Mouse (Mus musculus) limb, embryonic 11.5 days (tissue): ENCODE data around the gene Pkd1l1. TPM values are rescaled to one million over a fixed set of nuclear protein-coding genes. Genes with fewer than 3 reads are reported as not detected.

Experiments used
- ATAC-seq: fragments of 200-750 bp; cut with Nextera tagmentation; 2 replicates; pipeline ENCODE4 v1.8.0; 2017; ENCODE audit warnings: low read depth; ENCODE audit not compliant: insufficient number of reproducible peaks, low FRiP score, low TSS enrichment
- DNase-seq: peaks from one replicate; pipeline ENCODE4 v3.0.0-alpha.2; 2015; ENCODE audit warnings: low spot score
- H3K27ac ChIP-seq: fragments of 300-500 bp; sonication (generic); replicated peaks from 2 replicates; pipeline ENCODE4 v1.5.1; 2014; ENCODE audit warnings: low read depth, mild to moderate bottlenecking, low read length
- H3K27me3 ChIP-seq: fragments of 300-500 bp; sonication (generic); 2 replicates; pipeline ENCODE4 v1.6.1; 2014; ENCODE audit warnings: mild to moderate bottlenecking, low read length, mixed read lengths; ENCODE audit not compliant: control insufficient read depth, insufficient read depth
- H3K36me3 ChIP-seq: fragments of 300-500 bp; sonication (generic); 2 replicates; pipeline ENCODE4 v1.6.1; 2014; ENCODE audit warnings: mild to moderate bottlenecking, low read length, moderate library complexity, mixed read lengths; ENCODE audit not compliant: control insufficient read depth, insufficient read depth
- H3K4me1 ChIP-seq: fragments of 300-500 bp; sonication (generic); 2 replicates; pipeline ENCODE4 v1.6.1; 2014; ENCODE audit warnings: low read length, mixed read lengths; ENCODE audit not compliant: control insufficient read depth, insufficient read depth
- H3K4me2 ChIP-seq: fragments of 300-500 bp; sonication (generic); 2 replicates; pipeline ENCODE4 v1.6.1; 2014; ENCODE audit warnings: low read depth, mild to moderate bottlenecking, moderate library complexity; ENCODE audit not compliant: severe bottlenecking
- H3K4me3 ChIP-seq: fragments of 300-500 bp; sonication (generic); 2 replicates; pipeline ENCODE4 v1.5.1; 2014; ENCODE audit warnings: low read depth, low read length
- H3K9ac ChIP-seq: fragments of 300-500 bp; sonication (generic); 2 replicates; pipeline ENCODE4 v1.6.1; 2014; ENCODE audit warnings: mild to moderate bottlenecking, low read length
- H3K9me3 ChIP-seq: fragments of 300-500 bp; sonication (generic); 2 replicates; pipeline ENCODE4 v1.6.1; 2016; ENCODE audit warnings: low read length; ENCODE audit not compliant: control insufficient read depth
- whole genome bisulfite sequencing: fragments of 180-500 bp; shearing (Covaris S2); extraction: QIAGEN DNeasy Blood & Tissue Kit; methylation state at CpG from one replicate; pipeline ENCODE4 v1.1.7; 2014; 5-methylcytosine and 5-hydroxymethylcytosine counted together
- polyA plus RNA-seq: library from polyadenylated mRNA; unstranded; fragments of >200 nt; fragmentation: Nextera tagmentation; extraction: Ambion mirVana; gene quantifications from 2 replicates; pipeline ENCODE4 v1.2.1, GENCODE M21; 2014

The Pkd1l1 gene
- polyA plus RNA-seq, 1 experiment from 2014 or later: 0.03 TPM

- Histone ChIP-seq H3K36me3 (no peaks in the 10 kb centered on the region), H3K9ac (no peak overlapping the region), H3K4me2 (no peak overlapping the region), H3K27me3 (no peaks in the 10 kb centered on the region), H3K4me1 (no peaks in the 10 kb centered on the region), H3K4me3 (no peak overlapping the region), H3K9me3 (no peaks in the 10 kb centered on the region), H3K27ac (no peak overlapping the region)
- DNase-seq: no peak
- peak; percentile 28; the same call in 1 of the 2 replicates for ATAC-seq
- WGBS: 69% methylated on average over 3 of the region's 3 CpGs
Observed at GRCm38 (mm10) chr11:8859041-8859440, 114.0 kb downstream of the Pkd1l1 start.

- no peak for ATAC-seq
- Histone ChIP-seq H3K27me3 (no peaks in the 10 kb centered on the region), H3K9me3 (no peaks in the 10 kb centered on the region), H3K9ac (no peak overlapping the region), H3K4me3 (no peak overlapping the region), H3K36me3 (no peaks in the 10 kb centered on the region), H3K4me1 (no peaks in the 10 kb centered on the region), H3K27ac (no peak overlapping the region), H3K4me2 (no peak overlapping the region)
- no peak for DNase-seq
- WGBS: 65% methylated on average over 5 of the region's 5 CpGs
Observed at GRCm38 (mm10) chr11:8856125-8856524, 116.9 kb downstream of the Pkd1l1 start.

GRCm38 (mm10) chr11:8848049-8848448 is 125.0 kb downstream of the Pkd1l1 start:
- Histone ChIP-seq H3K27ac (no peak overlapping the region), H3K36me3 (no peaks in the 10 kb centered on the region), H3K27me3 (no peaks in the 10 kb centered on the region), H3K4me1 (no peaks in the 10 kb centered on the region), H3K4me3 (no peak overlapping the region), H3K9me3 (no peaks in the 10 kb centered on the region), H3K9ac (no peak overlapping the region), H3K4me2 (no peak overlapping the region)
- DNase-seq: no peak
- ATAC-seq: no peak

GRCm38 (mm10) chr11:8847627-8848026 is 125.4 kb downstream of the Pkd1l1 start:
- no peak overlapping the region for H3K4me3 ChIP-seq
- H3K4me2 ChIP-seq: no peak overlapping the region
- DNase-seq: no peak
- no peaks in the 10 kb centered on the region for H3K36me3 ChIP-seq
- no peak overlapping the region for H3K9ac ChIP-seq
- no peaks in the 10 kb centered on the region for H3K27me3 ChIP-seq
- no peak overlapping the region for H3K27ac ChIP-seq
- H3K9me3 ChIP-seq: no peaks in the 10 kb centered on the region
- H3K4me1 ChIP-seq: no peaks in the 10 kb centered on the region
- no peak for ATAC-seq
- WGBS: 91% methylated on average over 2 of the region's 2 CpGs

GRCm38 (mm10) chr11:8836176-8836575 is 136.9 kb downstream of the Pkd1l1 start:
- 94% methylated on average over 6 of the region's 6 CpGs for WGBS
- H3K4me1 ChIP-seq: no peaks in the 10 kb centered on the region

GRCm38 (mm10) chr11:8834121-8834520 is 138.9 kb downstream of the Pkd1l1 start:
- no peak for DNase-seq
- 84% methylated on average over 4 of the region's 4 CpGs for WGBS
- Histone ChIP-seq H3K4me3 (no peak overlapping the region), H3K4me1 (no peaks in the 10 kb centered on the region; the same call in 1 of the 2 replicates), H3K9ac (no peak overlapping the region), H3K36me3 (no peaks in the 10 kb centered on the region), H3K4me2 (no peak overlapping the region), H3K9me3 (peaks cover 4% of the 10 kb centered on the region; the same call in 1 of the 2 replicates), H3K27me3 (no peaks in the 10 kb centered on the region), H3K27ac (no peak overlapping the region)
- no peak for ATAC-seq

More at GRCm38 (mm10) chr11:8836176-8836575, 136.9 kb downstream of the Pkd1l1 start:
- H3K27me3 ChIP-seq: no peaks in the 10 kb centered on the region
- H3K27ac ChIP-seq: no peak overlapping the region
- no peak overlapping the region for H3K4me3 ChIP-seq
- peaks cover 4% of the 10 kb centered on the region; the same call in 1 of the 2 replicates for H3K9me3 ChIP-seq
- no peak overlapping the region for H3K9ac ChIP-seq
- DNase-seq: no peak
- no peak for ATAC-seq
- H3K4me2 ChIP-seq: no peak overlapping the region
- no peaks in the 10 kb centered on the region for H3K36me3 ChIP-seq

GRCm38 (mm10) chr11:8830551-8830950 is 142.5 kb downstream of the Pkd1l1 start:
- ATAC-seq (no peak), DNase-seq (no peak)
- no peak overlapping the region for H3K4me3 ChIP-seq
- H3K4me2 ChIP-seq: no peak overlapping the region
- H3K4me1 ChIP-seq: no peaks in the 10 kb centered on the region; the same call in 1 of the 2 replicates
- H3K27me3 ChIP-seq: no peaks in the 10 kb centered on the region
- no peaks in the 10 kb centered on the region for H3K9me3 ChIP-seq
- 80% methylated on average over 4 of the region's 4 CpGs for WGBS
- H3K36me3 ChIP-seq: no peaks in the 10 kb centered on the region
- no peak overlapping the region for H3K27ac ChIP-seq
- no peak overlapping the region for H3K9ac ChIP-seq

- DNase-seq: no peak
- H3K4me2 ChIP-seq: no peak overlapping the region
Observed at GRCm38 (mm10) chr11:8829561-8829960, 143.5 kb downstream of the Pkd1l1 start.

GRCm38 (mm10) chr11:8828836-8829526 is 144.1 kb downstream of the Pkd1l1 start:
- Histone ChIP-seq H3K36me3 (no peaks in the 10 kb centered on the region), H3K9ac (no peak overlapping the region), H3K9me3 (no peaks in the 10 kb centered on the region), H3K27ac (no peak overlapping the region), H3K4me2 (no peak overlapping the region), H3K27me3 (no peaks in the 10 kb centered on the region), H3K4me3 (no peak overlapping the region), H3K4me1 (no peaks in the 10 kb centered on the region; the same call in 1 of the 2 replicates)
- ATAC-seq: no peak
- WGBS: 84% methylated on average over 9 of the region's 9 CpGs
- no peak for DNase-seq

More at GRCm38 (mm10) chr11:8829561-8829960, 143.5 kb downstream of the Pkd1l1 start:
- Histone ChIP-seq H3K27ac (no peak overlapping the region), H3K4me1 (no peaks in the 10 kb centered on the region; the same call in 1 of the 2 replicates), H3K9me3 (no peaks in the 10 kb centered on the region), H3K9ac (no peak overlapping the region), H3K36me3 (no peaks in the 10 kb centered on the region), H3K4me3 (no peak overlapping the region), H3K27me3 (no peaks in the 10 kb centered on the region)
- no peak for ATAC-seq
- 80% methylated on average over 3 of the region's 3 CpGs for WGBS
